Mouse (Mus musculus) layer of hippocampus, adult 8-10 months (tissue): Measurements from ENCODE around the gene Pparg. TPM values are rescaled to one million over a fixed set of nuclear protein-coding genes. Genes with fewer than 3 reads are reported as not detected.
A peak's percentile ranks its signal among the peaks of the same experiment; 100 is the strongest.

Experiments used
- DNase-seq, 2 experiments: peaks; one replicate each; pipeline ENCODE4 v3.0.0; 2022; ENCODE audit warnings: low spot score in 2 of 2
- total RNA-seq, 4 experiments: library from RNA; stranded (reverse); gene quantifications; 2 replicates each; pipeline ENCODE4 v1.2.4; 2022

Gene Pparg
- total RNA-seq, 4 experiments from 2014 or later, result 1.9 to 4.5 (median 3.6) TPM

DNA sequence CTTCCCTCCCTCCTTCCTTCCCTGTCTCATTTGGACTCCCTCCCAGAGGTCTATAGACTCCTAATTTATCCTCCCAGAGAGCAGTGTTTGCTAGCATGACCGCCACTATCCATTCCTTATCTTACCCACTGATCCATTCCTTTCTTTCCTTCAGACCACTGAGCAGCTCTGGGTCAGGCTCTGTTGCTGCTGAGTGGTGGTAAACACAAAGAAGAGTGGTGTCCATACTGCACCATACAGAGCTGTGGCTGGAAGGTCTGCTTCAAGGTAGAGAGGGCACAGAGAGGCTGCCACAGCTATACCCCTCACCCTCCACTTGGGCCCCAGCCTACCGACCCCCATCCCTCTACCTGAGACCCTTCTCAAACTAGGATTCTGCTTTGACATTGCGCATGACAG lies 143.4 kb downstream of the Pparg start:
- DNase-seq, result no peak

DNA sequence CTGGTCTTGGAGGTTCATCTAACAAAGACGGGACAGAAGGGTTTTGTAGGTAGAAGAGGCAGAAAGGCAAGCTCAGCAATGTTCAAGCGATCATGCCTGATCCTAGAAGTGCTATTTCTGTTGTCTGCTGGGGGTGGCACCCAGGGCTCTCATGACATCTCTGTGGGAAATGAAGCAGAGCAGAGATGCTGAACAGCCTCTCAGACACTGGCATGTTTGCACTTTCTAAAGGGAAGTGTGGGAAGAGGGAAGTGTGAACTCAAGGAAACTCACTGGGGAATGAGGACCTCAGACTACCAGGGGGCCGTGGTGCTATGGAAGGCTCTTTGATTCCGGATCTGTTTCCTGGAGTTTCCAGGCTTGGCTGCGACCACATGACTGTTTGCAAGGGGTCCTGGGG lies 144.2 kb downstream of the Pparg start:
- no peak for DNase-seq

DNA sequence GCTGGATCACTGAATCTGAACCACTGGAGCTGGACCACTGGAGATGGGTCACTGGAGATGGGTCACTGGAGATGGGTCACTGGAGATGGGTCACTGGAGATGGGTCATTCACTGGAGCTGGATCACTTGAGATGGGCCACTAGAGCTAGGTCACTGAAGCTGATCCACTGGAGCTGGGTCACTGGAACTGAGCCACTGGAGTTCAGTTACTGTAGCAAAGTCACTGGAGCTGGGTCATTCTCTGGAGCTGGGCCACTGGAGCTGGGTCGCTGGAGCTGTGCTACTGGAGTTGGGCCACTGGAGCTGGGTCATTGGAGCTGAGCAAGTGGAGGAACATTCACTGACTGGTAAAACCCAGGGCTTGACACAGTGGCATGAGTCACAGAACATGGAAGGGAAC lies 145.7 kb downstream of the Pparg start:
- DNase-seq, result no peak

DNA sequence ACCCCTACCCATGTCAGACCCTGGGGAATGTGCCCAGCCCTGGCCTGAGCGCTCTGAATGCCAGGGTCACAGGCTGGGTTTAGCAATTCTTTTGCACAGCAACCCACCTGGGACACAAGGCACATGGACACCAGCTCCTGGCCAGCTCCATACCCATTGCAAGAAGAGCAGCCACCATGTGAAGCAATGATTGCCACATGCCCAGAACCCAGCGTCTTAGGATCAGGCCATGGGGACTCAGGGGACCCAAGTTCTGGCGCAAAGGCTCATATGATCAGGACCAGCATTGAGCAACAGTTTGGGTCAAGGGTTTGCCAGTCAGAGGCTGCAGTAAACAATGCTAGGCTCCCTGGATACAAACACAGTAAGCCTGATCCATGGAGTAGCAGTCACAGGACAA lies 150.7 kb downstream of the Pparg start:
- DNase-seq, result no peak

DNA sequence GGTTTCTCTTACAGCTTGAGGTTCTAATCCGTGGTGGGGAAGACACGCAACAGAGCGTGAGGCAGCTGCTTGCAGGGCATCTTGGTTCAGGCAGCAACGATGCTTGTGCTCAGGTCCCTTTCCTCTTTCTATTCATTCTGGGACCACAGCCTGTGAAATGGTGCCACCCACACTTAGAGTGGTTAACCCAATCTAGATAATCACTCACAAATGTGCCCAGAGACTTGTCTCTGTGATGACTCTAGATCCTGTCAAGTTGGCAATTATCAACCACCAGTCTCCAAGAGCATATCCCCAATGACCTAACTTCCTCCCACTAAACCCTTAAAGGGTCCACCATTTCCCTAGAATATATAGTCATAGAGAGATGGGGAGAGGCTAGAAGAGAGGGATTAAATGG lies 152.5 kb downstream of the Pparg start:
- DNase-seq, result no peak

DNA sequence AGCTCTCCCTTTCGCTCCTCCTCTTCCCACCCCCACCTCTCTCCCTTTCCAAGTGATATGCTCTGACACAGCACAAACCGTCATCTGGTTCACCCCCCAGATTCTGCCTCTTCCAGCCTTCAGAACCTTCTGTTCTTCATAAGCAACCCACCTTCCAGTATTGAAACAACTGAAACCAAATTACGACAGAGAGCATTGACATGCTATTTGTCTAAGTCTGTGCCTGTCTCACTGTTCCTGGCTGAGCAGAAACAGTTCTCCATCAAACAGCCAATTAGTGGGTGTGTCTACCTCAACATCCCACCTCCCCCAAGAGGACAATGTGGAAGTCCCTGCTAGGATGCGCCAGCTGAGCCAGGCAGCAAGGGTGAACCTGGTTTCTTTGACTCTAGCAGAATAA lies 157.2 kb downstream of the Pparg start:
- peak; percentile 42 to 65 for DNase-seq

DNA sequence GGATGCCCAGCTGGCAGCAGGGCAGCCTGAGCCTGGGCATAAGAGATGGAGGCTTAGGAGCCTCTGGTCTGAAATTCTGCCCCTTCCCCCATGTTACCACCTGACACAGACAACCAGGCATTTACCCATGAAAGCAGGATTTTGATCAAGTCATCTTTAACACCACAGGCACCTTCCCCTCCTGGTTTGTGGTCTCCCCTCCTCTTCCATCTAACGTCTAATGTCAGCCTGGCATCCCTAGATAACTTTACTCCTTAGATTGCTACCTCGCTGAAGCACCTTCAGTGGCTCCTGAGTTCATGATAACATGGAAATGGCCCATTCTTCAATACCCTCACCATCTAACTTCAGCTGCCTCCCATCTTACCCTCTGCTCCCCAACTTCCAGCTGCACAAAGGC lies 157.6 kb downstream of the Pparg start:
- no peak for DNase-seq

DNA sequence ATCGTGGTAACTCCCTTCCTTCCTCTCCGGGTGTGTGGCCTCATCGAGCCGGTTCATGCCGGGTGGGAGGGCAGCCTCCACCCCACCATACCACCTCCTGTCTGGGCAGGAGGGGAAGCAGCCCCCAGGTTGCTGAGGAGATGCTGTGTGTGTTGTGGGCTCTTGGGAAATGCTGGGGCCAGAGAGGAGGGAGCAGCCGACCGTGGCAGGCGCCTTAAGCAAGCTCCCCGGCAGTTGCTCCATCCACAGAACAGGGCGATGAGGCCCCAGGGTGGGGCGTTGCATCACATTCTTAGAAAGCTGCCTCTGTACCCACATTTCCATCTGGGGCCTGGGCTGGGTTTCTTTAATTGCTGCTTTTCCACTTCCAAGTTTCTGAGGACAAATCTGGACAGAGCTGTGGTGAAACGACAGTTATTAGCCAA lies 158.5 kb downstream of the Pparg start:
- DNase-seq, result peak in 1 of 2 experiments; percentile 26

DNA sequence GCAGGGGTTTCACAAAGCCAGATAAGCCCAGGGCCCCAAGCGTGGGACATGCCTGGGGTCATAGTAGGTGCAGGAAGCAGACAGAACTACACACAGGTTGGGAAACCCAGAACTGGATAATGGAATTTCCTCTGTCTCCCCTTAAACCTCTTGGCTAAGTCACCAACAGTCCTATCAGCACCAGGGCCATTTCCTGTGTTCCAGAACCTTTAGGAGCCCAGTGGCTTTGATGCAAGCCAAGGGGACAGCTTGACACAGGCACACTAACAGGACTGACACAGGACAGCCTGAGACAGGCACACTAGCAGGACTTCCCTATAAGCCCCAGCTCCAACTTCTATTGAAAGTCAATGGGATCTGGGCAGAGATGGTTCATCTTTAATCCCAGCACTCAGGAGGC lies 161.2 kb downstream of the Pparg start:
- no peak for DNase-seq

DNA sequence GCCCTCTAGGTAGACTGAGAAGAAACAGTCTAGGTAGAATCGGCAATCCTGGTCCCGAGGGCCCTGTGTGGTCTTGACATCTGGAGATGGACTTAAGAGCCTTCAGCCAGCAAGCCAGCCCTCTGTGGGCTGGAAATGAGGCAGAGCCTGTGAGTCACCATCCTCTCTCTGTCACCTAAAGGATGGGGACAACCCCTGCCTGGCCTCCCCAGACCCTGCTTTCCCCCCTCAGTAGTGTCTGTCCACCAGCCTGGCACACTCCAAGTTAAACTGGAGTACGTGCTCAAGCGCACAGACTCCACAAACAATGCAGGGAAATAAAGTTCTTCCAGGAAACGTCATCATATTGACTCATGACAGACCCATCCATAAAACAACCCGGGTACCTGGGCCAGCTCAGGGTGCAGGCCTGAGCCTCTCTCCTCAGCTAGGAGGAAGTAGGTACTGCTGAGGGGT lies 162.0 kb downstream of the Pparg start:
- no peak for DNase-seq

DNA sequence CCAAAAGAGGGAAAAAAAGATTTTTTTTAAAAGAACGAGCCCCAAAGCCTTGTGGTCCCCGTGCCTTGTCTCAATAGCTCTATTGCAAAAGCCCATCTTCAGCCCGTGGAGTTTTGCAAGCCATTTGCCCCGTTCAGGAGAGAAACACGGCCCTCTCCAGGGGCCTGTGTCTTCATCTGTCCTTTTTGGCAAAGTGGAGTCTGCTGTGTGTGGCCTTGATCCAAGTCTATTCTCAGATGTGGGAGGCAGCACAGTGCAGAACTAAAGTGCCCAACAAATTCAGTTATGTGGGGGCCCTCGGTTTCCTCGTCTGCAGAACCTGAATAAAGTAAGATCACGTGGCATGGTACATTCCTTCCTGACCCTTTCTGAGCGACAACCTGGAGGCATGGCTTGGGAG lies 162.4 kb downstream of the Pparg start:
- DNase-seq, result peak; percentile 44 to 55

DNA sequence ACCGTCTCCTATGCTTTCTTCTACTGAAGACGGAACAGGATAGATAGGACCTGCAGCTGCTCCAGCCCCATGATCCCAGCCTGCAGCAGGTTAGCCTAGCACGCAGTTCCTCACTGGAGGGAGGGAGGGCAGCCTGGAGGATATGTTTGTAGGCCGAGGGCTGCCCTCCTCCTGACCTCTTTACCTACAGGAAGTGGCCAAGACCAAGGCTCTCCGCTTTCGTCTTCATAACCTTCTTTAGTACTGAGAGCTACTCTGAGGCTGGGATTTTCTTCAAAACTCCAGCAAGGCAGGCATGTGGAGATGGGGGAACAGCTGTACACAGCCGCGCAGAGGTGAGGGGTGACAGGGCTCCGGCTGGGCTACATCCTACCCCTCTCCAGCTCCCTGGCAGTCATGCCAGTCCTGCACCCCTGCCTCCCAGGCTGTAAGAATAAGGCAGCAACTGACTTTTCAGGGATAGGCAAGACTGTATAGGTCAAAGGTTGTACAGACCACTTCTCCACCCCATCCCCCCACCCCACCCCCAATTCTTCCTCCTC lies 163.8 kb downstream of the Pparg start:
- no peak for DNase-seq

DNA sequence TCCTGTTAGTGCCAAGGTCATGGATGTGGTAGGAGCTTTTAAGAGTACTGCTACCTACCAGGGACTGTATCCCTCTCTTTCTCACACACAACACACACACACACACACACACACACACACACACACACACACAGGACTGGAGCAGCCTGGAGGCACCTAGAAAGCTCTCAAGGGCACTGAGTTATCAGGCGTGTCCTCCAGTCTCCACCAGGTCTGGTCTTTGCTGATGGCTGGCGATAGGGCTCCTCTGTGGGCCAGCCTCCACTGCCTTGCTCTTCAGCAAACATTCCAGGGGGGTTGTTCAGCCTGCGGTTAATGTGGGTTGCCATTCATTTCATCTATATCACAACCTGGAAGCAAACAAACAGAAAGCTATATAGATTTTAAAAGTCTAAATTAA lies 166.7 kb downstream of the Pparg start:
- no peak for DNase-seq

DNA sequence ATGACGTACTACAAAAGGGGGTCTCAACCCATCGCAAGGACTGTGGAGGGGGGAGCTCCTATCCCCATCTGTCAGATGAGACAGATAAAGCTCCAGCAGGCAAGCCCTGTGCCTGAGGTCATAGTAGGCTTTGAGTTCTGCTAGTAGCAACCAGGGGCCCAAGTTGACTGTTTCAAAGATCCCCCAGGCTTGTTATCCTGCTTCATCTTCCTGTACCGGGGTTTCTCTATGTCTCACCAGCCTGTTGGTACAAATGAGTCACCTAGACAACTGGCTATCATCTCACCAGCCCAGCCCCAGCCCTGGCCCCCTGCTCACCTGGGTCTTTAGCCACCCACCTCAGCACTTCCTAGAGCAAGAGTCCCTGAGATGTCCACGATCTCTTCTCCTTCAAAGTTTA lies 167.6 kb downstream of the Pparg start:
- no peak for DNase-seq

DNA sequence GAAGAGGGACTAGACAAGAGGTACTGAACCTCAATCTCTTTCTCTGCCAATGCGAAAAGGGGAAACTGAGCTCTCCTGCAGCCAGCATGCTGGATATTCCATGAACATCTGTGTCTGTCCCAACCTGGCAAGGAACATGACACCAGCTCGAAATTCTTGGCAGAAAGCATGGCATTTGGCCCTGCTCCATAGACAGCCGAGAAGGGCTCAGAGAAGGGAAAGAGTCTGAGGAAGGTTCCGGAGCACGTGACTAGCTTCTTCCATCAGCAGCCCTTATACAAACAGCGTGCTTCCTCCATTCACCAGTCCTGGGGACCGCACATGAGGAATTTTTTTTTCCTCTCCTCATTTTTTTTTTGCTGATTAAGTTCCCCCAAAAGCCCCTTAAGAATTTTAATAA lies 173.9 kb downstream of the Pparg start:
- no peak for DNase-seq

DNA sequence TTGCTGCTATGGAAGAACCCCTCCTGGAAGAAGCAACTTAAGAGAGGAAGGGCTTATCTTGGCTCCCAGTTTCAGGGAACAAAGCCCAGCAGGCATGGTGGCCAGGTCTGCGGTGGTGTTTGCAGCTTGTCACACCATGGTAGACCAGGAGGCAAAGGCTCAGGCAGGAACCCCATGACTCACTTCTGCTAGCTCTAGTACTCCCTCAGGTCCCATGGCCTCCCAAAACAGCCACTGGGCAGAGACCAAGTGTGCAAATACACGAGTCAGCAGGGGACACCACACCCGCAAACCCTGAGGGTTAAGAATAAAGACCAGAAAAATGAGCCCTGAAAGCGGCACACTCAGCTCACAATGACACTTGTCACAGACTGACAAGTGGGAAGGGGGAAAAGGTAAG lies 175.4 kb downstream of the Pparg start:
- DNase-seq, result no peak

DNA sequence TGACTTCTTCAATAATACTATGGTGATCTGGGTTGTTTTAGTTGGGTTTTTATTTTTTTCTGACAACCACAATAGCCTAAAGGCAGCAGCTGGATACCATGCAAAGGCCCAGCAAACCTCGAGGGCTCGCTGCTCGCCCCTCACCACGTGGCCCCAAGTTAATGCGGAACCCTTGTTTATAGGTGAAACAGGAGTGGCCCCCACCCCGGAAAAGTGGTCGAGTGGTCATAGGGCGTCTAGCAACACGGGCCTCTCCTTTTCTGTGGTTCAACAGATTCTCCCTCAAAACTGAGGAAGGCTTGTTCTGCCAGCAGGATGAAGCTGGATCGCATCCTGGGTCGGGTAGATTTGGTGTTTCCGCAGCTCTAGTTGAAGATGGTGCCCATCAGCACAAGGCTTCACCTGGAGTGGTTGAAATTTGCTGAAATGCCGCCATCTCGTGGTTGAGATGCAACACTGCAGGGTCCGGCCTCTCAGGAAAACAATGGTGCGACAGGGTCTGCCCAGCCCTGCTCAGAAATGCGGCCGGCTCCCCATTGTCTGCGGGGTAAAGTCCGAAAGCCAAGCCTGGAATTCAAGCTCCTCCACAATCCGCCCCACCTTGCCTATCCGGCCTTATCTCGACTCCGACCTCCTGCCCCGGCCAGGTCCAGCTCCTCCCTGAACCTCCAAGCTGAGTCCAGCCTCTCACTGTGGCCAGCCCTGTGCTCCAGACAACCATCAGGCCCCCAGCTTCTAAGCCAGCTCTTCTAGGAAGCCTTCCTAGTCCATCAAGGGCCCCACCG lies 178.1 kb downstream of the Pparg start:
- DNase-seq, result peak; percentile 77 to 86

Other genes starting within 250 kb of the Pparg start
- 100 to 1,000 TPM; 513 to 623 (median 572) TPM for gene Syn2, start 226.0 kb upstream of the Pparg start, total RNA-seq
- not detected for gene Gm17482, start 133.6 kb upstream of the Pparg start, total RNA-seq
- gene Timp4, start 108.7 kb upstream of the Pparg start, total RNA-seq, result 10 to 100 TPM; 16.5 to 24.2 (median 23.7) TPM
- 10 to 100 TPM; 26.6 to 37.1 (median 27.1) TPM for gene Tsen2, start 183.7 kb downstream of the Pparg start, total RNA-seq
- not detected for gene Mkrn2os, start 231.6 kb downstream of the Pparg start, total RNA-seq
- 10 to 100 TPM; 33.8 to 37.8 (median 34.4) TPM for gene Mkrn2, start 241.0 kb downstream of the Pparg start, total RNA-seq